Mouse (Mus musculus) spleen, adult 18-20 months (tissue): ENCODE measurements around the gene Gdf3.

Experiments
- DNase-seq, 2 experiments: peaks; one replicate each; pipeline ENCODE4 v3.0.0; 2022; ENCODE audit warnings: mixed read lengths in 2 of 2

The Gdf3 gene

DNA sequence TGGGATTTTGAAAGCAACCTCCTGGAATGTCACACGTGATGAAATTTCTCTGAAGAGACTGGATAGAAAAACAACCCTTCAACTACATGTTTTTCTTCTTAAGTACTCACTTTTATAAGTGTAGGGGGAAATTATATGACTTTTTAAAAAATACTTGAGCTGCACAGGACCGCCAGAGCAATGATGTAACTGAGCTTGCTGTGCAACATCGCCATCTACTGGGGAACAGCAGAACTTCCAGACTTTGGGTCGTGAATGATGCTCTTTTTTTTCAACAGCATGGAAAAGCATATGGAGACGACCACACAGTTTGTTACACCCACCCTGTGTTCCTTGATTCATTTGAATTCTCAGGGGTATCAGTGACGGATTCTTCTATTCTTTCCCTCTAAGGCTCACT lies 47.4 kb downstream of the Gdf3 start:
- DNase-seq: peak in 1 of 2 experiments; percentile 51

- DNase-seq: no peak
Measured at GRCm38 (mm10) chr6:122561005-122561404, 48.9 kb downstream of the Gdf3 start.

GRCm38 (mm10) chr6:122560427-122560826 lies 49.5 kb downstream of the Gdf3 start:
- DNase-seq: peak; percentile 57 to 72

GRCm38 (mm10) chr6:122556959-122557561 lies 52.8 kb downstream of the Gdf3 start:
- peak in 1 of 2 experiments; percentile 75 for DNase-seq
